Mouse (Mus musculus) forelimb bud, embryonic 11.5 days (tissue): Measurements from ENCODE around the gene Clk2.

Source experiments
- DNase-seq: peaks from one replicate; pipeline ENCODE4 v3.0.0-alpha.2; 2012; ENCODE audit warnings: low read depth, low spot score

Gene Clk2

DNA sequence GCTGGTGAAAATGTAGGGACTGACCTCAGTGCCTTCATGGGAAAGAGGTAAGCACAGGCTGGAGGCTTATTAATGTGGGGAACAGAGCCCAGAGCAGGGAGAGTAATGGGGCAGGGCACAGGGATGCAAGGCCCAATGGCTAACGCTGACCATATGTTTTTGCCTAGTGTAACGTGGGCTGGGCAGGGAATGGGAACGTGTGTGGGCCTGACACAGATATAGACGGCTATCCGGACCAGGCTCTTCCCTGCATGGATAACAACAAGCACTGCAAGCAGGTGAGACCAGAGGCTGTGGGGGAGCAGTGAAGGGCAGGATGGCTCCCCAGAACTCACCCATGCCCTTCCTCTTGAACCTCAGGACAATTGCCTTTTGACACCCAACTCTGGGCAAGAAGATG lies 56.6 kb downstream of the Clk2 start:
- DNase-seq = no peak

DNA sequence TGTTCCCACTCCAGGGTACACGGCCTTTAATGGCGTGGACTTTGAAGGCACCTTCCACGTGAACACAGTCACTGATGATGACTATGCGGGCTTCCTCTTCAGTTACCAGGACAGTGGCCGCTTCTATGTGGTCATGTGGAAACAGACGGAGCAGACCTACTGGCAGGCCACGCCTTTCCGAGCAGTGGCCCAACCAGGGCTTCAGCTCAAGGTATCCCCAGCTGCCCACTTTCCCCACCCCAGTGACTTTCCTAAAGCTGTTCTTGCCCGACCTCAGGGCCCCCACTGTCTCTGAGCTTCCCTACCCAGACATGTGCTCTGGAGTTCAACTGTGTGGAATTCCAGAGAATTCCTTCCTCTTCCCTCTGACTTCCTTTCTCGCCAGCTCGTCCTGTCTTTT lies 60.2 kb downstream of the Clk2 start:
- DNase-seq = no peak

DNA sequence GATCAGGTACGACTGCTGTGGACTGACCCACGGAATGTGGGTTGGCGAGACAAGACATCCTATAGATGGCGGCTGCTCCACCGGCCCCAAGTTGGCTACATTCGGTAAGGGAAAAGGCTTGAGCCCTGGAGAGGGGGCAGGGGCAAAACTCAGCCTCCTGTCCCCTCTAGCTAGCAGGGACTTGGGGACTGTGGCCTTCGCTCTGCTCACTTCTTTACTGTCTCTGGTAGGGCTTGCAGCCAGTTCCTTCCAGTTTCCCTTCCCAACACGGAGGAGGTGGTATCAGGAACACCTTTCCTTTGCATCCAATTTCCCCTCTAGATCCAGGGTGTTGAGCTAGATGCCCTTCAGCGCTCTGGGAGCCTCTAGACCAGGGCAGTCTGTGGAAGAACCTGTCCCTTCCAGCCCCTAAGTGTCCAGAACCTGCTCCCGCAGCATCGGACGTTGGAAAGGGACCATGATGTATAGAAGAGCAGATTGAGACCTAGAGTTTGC lies 60.8 kb downstream of the Clk2 start:
- DNase-seq = no peak

DNA sequence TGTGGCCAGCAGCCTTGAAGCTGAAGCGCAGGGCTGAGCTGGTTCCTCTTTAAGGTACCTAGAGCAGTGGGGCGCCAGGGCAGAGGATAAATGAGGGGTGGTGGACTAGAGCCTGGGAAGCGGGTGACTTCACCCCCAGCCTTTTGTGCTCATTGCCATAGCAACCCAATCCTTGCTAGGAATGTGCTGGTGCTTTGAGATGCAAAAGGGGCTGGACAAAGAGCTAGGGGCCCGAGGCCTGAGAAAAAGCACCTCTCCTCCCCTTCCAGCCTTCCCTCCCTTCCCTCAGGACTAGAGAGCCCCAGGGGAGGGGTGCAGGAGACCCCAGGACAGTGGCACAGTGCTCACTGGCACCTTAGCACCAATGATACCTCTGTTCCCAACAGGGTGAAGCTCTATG lies 61.3 kb downstream of the Clk2 start:
- no peak for DNase-seq

DNA sequence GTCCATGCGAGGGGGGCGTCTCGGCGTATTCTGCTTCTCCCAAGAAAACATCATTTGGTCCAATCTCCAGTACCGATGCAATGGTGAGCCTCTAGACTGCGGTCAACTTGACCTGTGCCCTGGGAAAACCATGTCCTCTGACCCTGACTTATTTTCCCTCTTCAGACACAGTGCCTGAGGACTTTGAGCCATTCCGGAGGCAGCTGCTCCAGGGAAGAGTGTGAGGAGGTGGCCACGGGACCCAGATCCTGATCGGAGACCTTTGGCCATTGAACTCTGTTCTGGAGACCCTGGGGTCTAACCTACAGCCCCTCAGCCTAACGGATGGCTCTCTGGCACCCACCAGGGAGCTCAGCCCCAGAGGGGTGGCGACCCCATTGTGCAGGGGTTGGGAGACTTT lies 61.8 kb downstream of the Clk2 start:
- no peak for DNase-seq
